Mouse (Mus musculus) gastrocnemius, adult 18-20 months (tissue): Measurements from ENCODE around the gene Zbtb43. TPM values are rescaled to one million over a fixed set of nuclear protein-coding genes. Genes with fewer than 3 reads are reported as not detected.

Experiments
- DNase-seq: peaks from one replicate; pipeline ENCODE4 v3.0.0; 2021; ENCODE audit warnings: low spot score
- long read RNA-seq, 2 experiments: library from polyadenylated mRNA; stranded (forward); transcript quantifications; one replicate each; pipeline ENCODE4 v2.0.0; 2021
- total RNA-seq, 2 experiments: library from RNA; stranded (reverse); gene quantifications; 2 replicates each; pipeline ENCODE4 v1.2.3; 2021

Zbtb43 gene
- 10 to 100 TPM; 10.3 to 12.7 TPM for total RNA-seq
- long read RNA-seq, experiment 1, full-length matches to known transcripts = 12 of 15 reads
- long read RNA-seq, experiment 1, partial matches to known transcripts = 0 of 15 reads
- long read RNA-seq, experiment 1, other reads (novel, unspliced or antisense) = 3 of 15 reads
- long read RNA-seq, experiment 2, full-length matches to known transcripts = 8 of 14 reads
- long read RNA-seq, experiment 2, partial matches to known transcripts = 1 of 14 reads
- long read RNA-seq, experiment 2, other reads (novel, unspliced or antisense) = 5 of 14 reads

- DNase-seq = peak; percentile 97
These were observed at the start of gene Zbtb43 for GRCm38 (mm10) chr2:33468466-33469097. Gene Zbtb43, minus strand, starts transcription at chr2:33468559.

GRCm38 (mm10) chr2:33515856-33516255 lies 47.5 kb upstream of the Zbtb43 start:
- DNase-seq = no peak

- no peak for DNase-seq
These were observed 47.1 kb upstream of the Zbtb43 start for GRCm38 (mm10) chr2:33515431-33515830.

GRCm38 (mm10) chr2:33510791-33511190 lies 42.4 kb upstream of the Zbtb43 start:
- no peak for DNase-seq

GRCm38 (mm10) chr2:33502602-33503001 lies 34.2 kb upstream of the Zbtb43 start:
- no peak for DNase-seq

- no peak for DNase-seq
These were observed 29.9 kb upstream of the Zbtb43 start for GRCm38 (mm10) chr2:33498280-33498679.

GRCm38 (mm10) chr2:33495654-33496053 lies 27.3 kb upstream of the Zbtb43 start:
- no peak for DNase-seq

- DNase-seq = no peak
These were observed 23.7 kb upstream of the Zbtb43 start for GRCm38 (mm10) chr2:33492041-33492440.

- no peak for DNase-seq
These were observed 21.2 kb upstream of the Zbtb43 start for GRCm38 (mm10) chr2:33489565-33489964.

- DNase-seq = no peak
These were observed 19.0 kb upstream of the Zbtb43 start for GRCm38 (mm10) chr2:33487332-33487731.

GRCm38 (mm10) chr2:33486866-33487265 lies 18.5 kb upstream of the Zbtb43 start:
- DNase-seq = peak; percentile 69

- no peak for DNase-seq
These were observed 9.8 kb upstream of the Zbtb43 start for GRCm38 (mm10) chr2:33477961-33478755.

GRCm38 (mm10) chr2:33475961-33476360 lies 7.6 kb upstream of the Zbtb43 start:
- DNase-seq = no peak

- peak; percentile 29 for DNase-seq
These were observed 553 bp downstream of the Zbtb43 start for GRCm38 (mm10) chr2:33467546-33468465.

- peak; percentile 26 for DNase-seq
These were observed 2.4 kb downstream of the Zbtb43 start for GRCm38 (mm10) chr2:33465966-33466365.

GRCm38 (mm10) chr2:33465215-33465614 lies 3.1 kb downstream of the Zbtb43 start:
- DNase-seq = no peak

GRCm38 (mm10) chr2:33462066-33462465 lies 6.3 kb downstream of the Zbtb43 start:
- DNase-seq = no peak

- no peak for DNase-seq
These were observed 7.3 kb downstream of the Zbtb43 start for GRCm38 (mm10) chr2:33461066-33461465.

GRCm38 (mm10) chr2:33459660-33460059 lies 8.7 kb downstream of the Zbtb43 start:
- DNase-seq = peak; percentile 45

- no peak for DNase-seq
These were observed 11.7 kb downstream of the Zbtb43 start for GRCm38 (mm10) chr2:33456696-33457095.

- peak; percentile 50 for DNase-seq
These were observed 12.1 kb downstream of the Zbtb43 start for GRCm38 (mm10) chr2:33456242-33456641.
